ENCODE assay signal across 11 mouse cellular contexts in genomic region chr11:68745374-68746200, GRCm38 (mm10). TPM values are rescaled to one million over a fixed set of nuclear protein-coding genes. Genes with fewer than 3 reads are reported as not detected.
DNase-seq lines count a peak whose midpoint lies in the region; ATAC-seq and TF ChIP-seq lines count a peak whose summit lies in the region.
"Had no signal": no experiment of that assay in that cellular context is flagged by ENCODE, and none has a peak within 500 bp of the region (broad histone marks: within the 10 kb centered on the region; RNA-seq: fewer than 3 reads in every experiment).

No protein-coding gene starts in this region.

- DNase-seq in forebrain, embryonic 10.5 days (ENCODE audit: extremely low spot score, low spot score) = no peak
- DNase-seq in midbrain, embryonic 11.5 days (ENCODE audit: low spot score, missing footprints) = no peak
- peak; percentile 22 to 57 for DNase-seq in left cerebral cortex, adult 8-10 months (ENCODE audit: low spot score in 2 of 2)
- peak; percentile 50 for DNase-seq in right cerebral cortex, postnatal 25 days
- DNase-seq in stomach, postnatal 0 days (ENCODE audit: low spot score) = no peak
- DNase-seq: thymus, adult 18-20 months had no signal

- TF ChIP-seq EP300 in stomach, postnatal 0 days (optimal IDR thresholded peaks at IDR 0.05) = no peak

- 73% methylated on average over 16 of the region's 16 CpGs for WGBS in forebrain, embryonic 13.5 days
- 92% methylated on average over 16 of the region's 16 CpGs for WGBS in forebrain, embryonic 10.5 days
- WGBS in midbrain, embryonic 12.5 days = 88% methylated on average over 16 of the region's 16 CpGs
- 92% methylated on average over 16 of the region's 16 CpGs for WGBS in midbrain, embryonic 11.5 days
- 75% methylated on average over 16 of the region's 16 CpGs for WGBS in stomach, postnatal 0 days

- no peaks in the 10 kb centered on the region for H3K9me3 ChIP-seq in forebrain, embryonic 13.5 days (replicated peaks)
- no peaks in the 10 kb centered on the region for H3K9me3 ChIP-seq in forebrain, embryonic 10.5 days
- no peaks in the 10 kb centered on the region for H3K9me3 ChIP-seq in midbrain, embryonic 12.5 days
- H3K9me3 ChIP-seq in midbrain, embryonic 11.5 days (ENCODE audit: control insufficient read depth, low read length) = no peaks in the 10 kb centered on the region
- H3K9me3 ChIP-seq in stomach, postnatal 0 days (ENCODE audit: control insufficient read depth, low read length) = no peaks in the 10 kb centered on the region
- H3K9me3 ChIP-seq: embryonic facial prominence, embryonic 10.5 days; intestine, embryonic 15.5 days had no signal

- no peaks in the 10 kb centered on the region for H3K27me3 ChIP-seq in forebrain, embryonic 13.5 days
- no peaks in the 10 kb centered on the region for H3K27me3 ChIP-seq in forebrain, embryonic 10.5 days (ENCODE audit: poor library complexity, severe bottlenecking)
- no peaks in the 10 kb centered on the region for H3K27me3 ChIP-seq in midbrain, embryonic 12.5 days
- H3K27me3 ChIP-seq in midbrain, embryonic 11.5 days (ENCODE audit: control insufficient read depth, insufficient read depth, low read length) = no peaks in the 10 kb centered on the region
- H3K27me3 ChIP-seq in stomach, postnatal 0 days (ENCODE audit: control insufficient read depth, insufficient read depth, low read length) = no peaks in the 10 kb centered on the region
- H3K27me3 ChIP-seq: intestine, embryonic 15.5 days had no signal

- H3K4me2 ChIP-seq in forebrain, embryonic 13.5 days = no peak overlapping the region
- no peak overlapping the region for H3K4me2 ChIP-seq in midbrain, embryonic 12.5 days (replicated peaks)
- H3K4me2 ChIP-seq in midbrain, embryonic 11.5 days = no peak overlapping the region
- no peak overlapping the region for H3K4me2 ChIP-seq in stomach, postnatal 0 days (replicated peaks; ENCODE audit: low read depth)
- H3K4me2 ChIP-seq: intestine, embryonic 15.5 days had no signal

- no peak overlapping the region for H3K4me3 ChIP-seq in forebrain, embryonic 13.5 days
- H3K4me3 ChIP-seq in forebrain, embryonic 10.5 days = no peak overlapping the region
- no peak overlapping the region for H3K4me3 ChIP-seq in midbrain, embryonic 12.5 days
- no peak overlapping the region for H3K4me3 ChIP-seq in midbrain, embryonic 11.5 days (ENCODE audit: low read depth, low read length)
- no peak overlapping the region for H3K4me3 ChIP-seq in stomach, postnatal 0 days (ENCODE audit: low read depth, low read length)
- H3K4me3 ChIP-seq: embryonic facial prominence, embryonic 10.5 days; intestine, embryonic 15.5 days had no signal

- peaks cover 48% of the 10 kb centered on the region for H3K36me3 ChIP-seq in forebrain, embryonic 13.5 days (ENCODE audit: poor library complexity, severe bottlenecking)
- H3K36me3 ChIP-seq in forebrain, embryonic 10.5 days (replicated peaks) = peaks cover 95% of the 10 kb centered on the region
- H3K36me3 ChIP-seq in midbrain, embryonic 12.5 days = peaks cover 35% of the 10 kb centered on the region
- H3K36me3 ChIP-seq in midbrain, embryonic 11.5 days (ENCODE audit: control insufficient read depth, insufficient read depth, low read length) = 0 out of 2 replicates have a peak, but pooled peaks cover 9% of the 10 kb centered on the region
- H3K36me3 ChIP-seq in stomach, postnatal 0 days (ENCODE audit: control insufficient read depth, insufficient read depth, low read length) = no peaks in the 10 kb centered on the region

- no peak overlapping the region for H3K9ac ChIP-seq in forebrain, embryonic 13.5 days
- H3K9ac ChIP-seq in midbrain, embryonic 12.5 days (replicated peaks) = no peak overlapping the region
- H3K9ac ChIP-seq in midbrain, embryonic 11.5 days (ENCODE audit: low read length) = no peak overlapping the region
- no peak overlapping the region for H3K9ac ChIP-seq in stomach, postnatal 0 days (ENCODE audit: low read length)
- H3K9ac ChIP-seq: intestine, embryonic 15.5 days had no signal

- no peak for ATAC-seq in forebrain, embryonic 13.5 days
- ATAC-seq in midbrain, embryonic 12.5 days (ENCODE audit: low FRiP score, low read depth) = no peak
- ATAC-seq in midbrain, embryonic 11.5 days (ENCODE audit: low FRiP score) = no peak
- no peak for ATAC-seq in stomach, postnatal 0 days (ENCODE audit: low FRiP score, low TSS enrichment)
- ATAC-seq in monocyte, adult 5-6 weeks (replicated peaks; ENCODE audit: insufficient number of reproducible peaks, low FRiP score, low TSS enrichment, poor library complexity, severe bottlenecking) = no peak
- ATAC-seq: intestine, embryonic 15.5 days had no signal

- no peak for TF ChIP-seq CTCF in stomach, postnatal 0 days (IDR thresholded peaks at IDR 0.05; ENCODE audit: low read depth)

- peak overlapping the region; percentile 45 for H3K27ac ChIP-seq in forebrain, embryonic 13.5 days
- H3K27ac ChIP-seq in forebrain, embryonic 10.5 days = no peak overlapping the region
- 0 out of 2 replicates have a peak overlapping the region, but pooled peaks have one; percentile 12 for H3K27ac ChIP-seq in midbrain, embryonic 12.5 days (replicated peaks)
- no peak overlapping the region for H3K27ac ChIP-seq in midbrain, embryonic 11.5 days (ENCODE audit: low read depth, low read length)
- H3K27ac ChIP-seq in stomach, postnatal 0 days (replicated peaks) = no peak overlapping the region
- H3K27ac ChIP-seq: embryonic facial prominence, embryonic 10.5 days; intestine, embryonic 15.5 days had no signal

- H3K4me1 ChIP-seq in forebrain, embryonic 13.5 days = no peaks in the 10 kb centered on the region; the same call in 1 of the 2 replicates
- H3K4me1 ChIP-seq in forebrain, embryonic 10.5 days = no peaks in the 10 kb centered on the region
- no peaks in the 10 kb centered on the region for H3K4me1 ChIP-seq in midbrain, embryonic 12.5 days
- no peaks in the 10 kb centered on the region for H3K4me1 ChIP-seq in midbrain, embryonic 11.5 days (ENCODE audit: control insufficient read depth, insufficient read depth, low read length)
- H3K4me1 ChIP-seq in stomach, postnatal 0 days (replicated peaks; ENCODE audit: control insufficient read depth, insufficient read depth) = no peaks in the 10 kb centered on the region
- H3K4me1 ChIP-seq: embryonic facial prominence, embryonic 10.5 days; intestine, embryonic 15.5 days had no signal

RNA-seq across cellular contexts. Expression of gene Myh10, which starts 54.2 kb away (rescaled TPM):
- 108 and 122 TPM in 2 replicates for polyA plus RNA-seq in forebrain, embryonic 13.5 days (2015; fragmentation: Nextera tagmentation; extraction: Ambion mirVana)
- polyA plus RNA-seq in forebrain, embryonic 10.5 days (2016; fragmentation: Nextera tagmentation; extraction: Ambion mirVana) = 161 and 167 TPM in 2 replicates
- 164 and 167 TPM in 2 replicates for polyA plus RNA-seq in midbrain, embryonic 12.5 days (2016; fragmentation: Nextera tagmentation; extraction: Ambion mirVana)
- polyA plus RNA-seq in midbrain, embryonic 11.5 days (2014; fragmentation: Nextera tagmentation; extraction: Ambion mirVana) = 139 and 141 TPM in 2 replicates
- 100 to 1,000 TPM; 200 to 257 (median 222) TPM for total RNA-seq in left cerebral cortex, adult 8-10 months (2022)
- 20.0 and 20.5 TPM in 2 replicates for polyA plus RNA-seq in stomach, postnatal 0 days (2015; fragmentation: Nextera tagmentation; extraction: Ambion mirVana)
- total RNA-seq in monocyte, adult 5-6 weeks (2017) = 0.11 to 1.4 TPM (median 0.76 TPM) in 3 replicates

Comparison
In these comparisons a context has a peak if more than half of its experiments do, and no peak if none do; other contexts are left out.
1. H3K27ac ChIP-seq: peak in forebrain, embryonic 13.5 days (single experiment) and midbrain, embryonic 12.5 days (single experiment); none in forebrain, embryonic 10.5 days (single experiment), midbrain, embryonic 11.5 days (single experiment) and stomach, postnatal 0 days (single experiment).
2. DNase-seq: peak in left cerebral cortex, adult 8-10 months (2 of 2) and right cerebral cortex, postnatal 25 days (single experiment); none in forebrain, embryonic 10.5 days (single experiment), midbrain, embryonic 11.5 days (single experiment) and stomach, postnatal 0 days (single experiment).